Mouse (Mus musculus) intestine, postnatal 0 days (tissue): ENCODE results near the gene Plxdc1. TPM values are rescaled to one million over a fixed set of nuclear protein-coding genes. Genes with fewer than 3 reads are reported as not detected.
A peak's percentile ranks its signal among the peaks of the same experiment; 100 is the strongest.

ENCODE experiments used
- ATAC-seq: fragments of 200-750 bp; cut with Nextera tagmentation; 2 replicates; pipeline ENCODE4 v1.8.0; 2017; ENCODE audit warnings: mild to moderate bottlenecking, moderate TSS enrichment, moderate library complexity
- H3K27ac ChIP-seq: fragments of 300-500 bp; sonication (generic); 2 replicates; pipeline ENCODE4 v1.5.1; 2014; ENCODE audit warnings: mild to moderate bottlenecking, low read depth, low read length, moderate library complexity
- H3K27me3 ChIP-seq: fragments of 300-500 bp; sonication (generic); replicated peaks from 2 replicates; pipeline ENCODE4 v1.6.1; 2014; ENCODE audit warnings: low read length, mixed read lengths; ENCODE audit not compliant: control insufficient read depth, insufficient read depth
- H3K36me3 ChIP-seq: fragments of 300-500 bp; sonication (generic); 2 replicates; pipeline ENCODE4 v1.6.1; 2014; ENCODE audit warnings: mild to moderate bottlenecking, moderate library complexity; ENCODE audit not compliant: control insufficient read depth, insufficient read depth
- H3K4me1 ChIP-seq: fragments of 300-500 bp; sonication (generic); replicated peaks from 2 replicates; pipeline ENCODE4 v1.6.1; 2014; ENCODE audit warnings: antibody characterized with exemption, low read length, mixed read lengths; ENCODE audit not compliant: control insufficient read depth, insufficient read depth
- H3K4me2 ChIP-seq: fragments of 300-500 bp; sonication (generic); replicated peaks from 2 replicates; pipeline ENCODE4 v1.6.1; 2014; ENCODE audit warnings: low read depth, mild to moderate bottlenecking, moderate library complexity
- H3K4me3 ChIP-seq: fragments of 300-500 bp; sonication (generic); 2 replicates; pipeline ENCODE4 v1.5.1; 2014; ENCODE audit warnings: low read depth, low read length
- H3K9ac ChIP-seq: fragments of 300-500 bp; sonication (generic); 2 replicates; pipeline ENCODE4 v1.6.1; 2014; ENCODE audit warnings: mild to moderate bottlenecking, low read depth, low read length
- H3K9me3 ChIP-seq: fragments of 300-500 bp; sonication (generic); 2 replicates; pipeline ENCODE4 v1.6.1; 2016; ENCODE audit warnings: mixed run types; ENCODE audit not compliant: control insufficient read depth
- CTCF ChIP-seq: sonication (generic); IDR thresholded peaks from 2 replicates; pipeline ENCODE4 v1.5.1; 2016; ENCODE audit warnings: low read depth, mild to moderate bottlenecking, control low read depth, antibody characterized with exemption, moderate library complexity
- WGBS: fragments of 180-500 bp; shearing (Covaris S2); extraction: QIAGEN DNeasy Blood & Tissue Kit; methylation state at CpG from one replicate; pipeline ENCODE4 v1.1.7; 2014; 5-methylcytosine and 5-hydroxymethylcytosine counted together
- polyA plus RNA-seq: library from polyadenylated mRNA; unstranded; fragments of >200 nt; fragmentation: Nextera tagmentation; extraction: Ambion mirVana; gene quantifications from 2 replicates; pipeline ENCODE4 v1.2.1, GENCODE M21; 2015

Plxdc1 gene
- polyA plus RNA-seq, 1 experiment from 2014 or later = 0.30 TPM

DNA sequence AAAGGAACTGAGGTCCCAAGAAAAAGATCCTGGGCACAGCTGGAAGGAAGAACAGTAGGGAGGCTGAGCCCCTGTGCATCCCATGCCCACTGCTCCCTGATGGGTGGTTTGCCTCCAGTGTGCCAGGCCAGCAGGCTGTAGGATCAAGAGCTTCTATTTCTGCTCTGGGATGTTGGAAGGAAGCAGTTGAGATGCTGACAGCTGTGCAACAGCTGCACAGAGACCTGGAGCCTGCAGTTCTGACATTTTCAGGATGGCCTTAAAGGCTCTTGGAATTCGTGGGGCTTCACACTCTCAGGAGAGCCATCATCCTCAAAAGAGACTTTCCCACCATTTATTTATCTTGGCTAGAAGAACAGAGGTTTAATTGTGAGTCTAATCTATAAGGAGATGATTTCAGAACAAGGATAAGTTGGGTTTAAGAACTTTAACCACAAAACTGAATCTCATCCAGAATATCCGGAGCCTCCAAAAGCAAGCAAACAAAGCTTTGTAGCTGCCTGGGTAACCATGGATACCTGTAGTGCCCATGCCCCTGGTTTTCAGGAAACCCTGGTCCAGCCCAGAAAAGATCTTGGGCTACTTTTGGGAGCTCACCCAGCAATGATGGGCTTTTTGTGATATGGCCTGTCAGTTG, 48.7 kb downstream of the Plxdc1 start:
- Histone ChIP-seq H3K27me3 (no peaks in the 10 kb centered on the region), H3K9me3 (no peaks in the 10 kb centered on the region), H3K4me2 (no peak overlapping the region), H3K27ac (no peak overlapping the region), H3K4me3 (no peak overlapping the region), H3K9ac (no peak overlapping the region), H3K36me3 (no peaks in the 10 kb centered on the region), H3K4me1 (no peaks in the 10 kb centered on the region)
- WGBS = 37% methylated on average over 2 of the region's 2 CpGs
- no peak for TF ChIP-seq CTCF
- no peak for ATAC-seq

DNA sequence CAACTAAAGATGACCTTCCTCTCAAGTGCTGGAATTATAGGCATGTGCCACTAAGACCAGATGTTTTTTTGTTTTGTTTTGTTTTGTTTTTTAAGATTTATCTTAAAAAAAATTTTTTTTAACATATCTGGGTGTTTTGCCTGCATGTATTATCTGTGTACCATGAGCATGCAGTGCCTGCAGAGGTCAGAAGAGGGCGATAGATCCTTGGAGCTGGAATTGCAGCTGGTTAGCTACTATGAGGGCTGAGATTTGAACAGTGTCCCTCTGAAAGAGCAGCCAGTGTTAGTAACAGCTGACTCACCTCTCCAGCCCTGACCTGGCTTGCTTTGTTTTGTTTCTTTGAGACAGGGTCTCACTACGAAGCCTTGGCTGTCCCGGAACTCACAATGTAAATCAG, 49.5 kb downstream of the Plxdc1 start:
- Histone ChIP-seq H3K27me3 (no peaks in the 10 kb centered on the region), H3K4me3 (no peak overlapping the region), H3K27ac (no peak overlapping the region), H3K4me1 (no peaks in the 10 kb centered on the region), H3K4me2 (no peak overlapping the region), H3K9ac (no peak overlapping the region), H3K36me3 (no peaks in the 10 kb centered on the region), H3K9me3 (no peaks in the 10 kb centered on the region)
- ATAC-seq = no peak
- peak; percentile 83 for TF ChIP-seq CTCF
- 46% methylated on average over 3 of the region's 3 CpGs for WGBS

DNA sequence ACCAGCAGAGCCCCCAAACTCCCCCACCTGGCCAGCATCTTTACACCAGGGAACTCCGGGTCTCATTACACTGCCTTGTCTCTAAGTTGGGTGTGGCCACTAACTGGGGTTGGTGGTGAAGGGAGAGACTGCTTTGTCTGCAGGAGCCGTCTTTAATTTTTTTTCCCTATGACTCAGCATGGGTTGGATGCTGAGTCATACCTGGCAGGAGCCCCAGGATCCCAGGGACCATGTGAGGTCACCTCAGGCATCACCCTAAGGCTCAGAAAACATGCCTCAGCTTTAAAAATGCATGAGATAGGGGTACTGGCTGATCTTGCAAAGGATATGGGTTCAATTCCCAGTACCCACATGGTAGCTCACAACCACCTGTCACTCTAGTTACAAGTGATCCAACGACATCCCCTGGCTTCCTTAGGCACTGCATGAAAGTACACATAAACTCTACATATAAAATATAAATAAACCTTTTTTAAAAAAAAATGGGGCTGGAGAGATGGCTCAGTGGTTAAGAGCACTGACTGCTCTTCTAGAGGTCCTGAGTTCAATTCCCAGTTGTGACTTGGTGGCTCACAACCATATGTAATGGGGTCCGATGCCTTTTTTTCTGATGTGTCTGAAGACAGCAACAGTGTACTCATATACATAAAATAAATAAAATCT, 50.2 kb downstream of the Plxdc1 start:
- Histone ChIP-seq H3K36me3 (no peaks in the 10 kb centered on the region), H3K27me3 (no peaks in the 10 kb centered on the region), H3K4me3 (no peak overlapping the region), H3K9ac (no peak overlapping the region), H3K9me3 (no peaks in the 10 kb centered on the region), H3K4me2 (no peak overlapping the region), H3K27ac (no peak overlapping the region), H3K4me1 (no peaks in the 10 kb centered on the region)
- no peak for TF ChIP-seq CTCF
- ATAC-seq = no peak
- WGBS = 49% methylated on average over 4 of the region's 4 CpGs

DNA sequence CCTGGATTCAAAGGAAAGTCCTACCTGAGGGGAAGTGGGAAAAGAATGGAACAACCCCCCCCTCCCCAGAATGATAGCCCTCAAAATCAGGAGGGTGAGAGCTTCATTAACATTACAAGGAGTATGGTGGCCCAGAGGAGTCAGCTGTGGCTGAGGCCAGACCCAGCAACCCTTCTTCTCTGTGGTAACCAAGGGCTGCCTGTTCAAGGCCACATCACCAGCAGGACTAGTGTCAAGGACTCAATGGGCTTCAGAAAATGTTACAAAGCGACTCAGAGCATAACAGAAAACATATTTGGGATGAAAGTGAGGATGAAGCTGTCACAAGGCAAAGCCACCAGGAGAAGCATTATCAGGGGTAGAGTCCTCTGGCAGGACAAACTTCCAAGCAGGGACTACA, 52.7 kb downstream of the Plxdc1 start:
- H3K4me1 ChIP-seq = no peaks in the 10 kb centered on the region
- 70% methylated on average over 1 of the region's 1 CpGs for WGBS
- no peak overlapping the region for H3K4me3 ChIP-seq
- no peaks in the 10 kb centered on the region for H3K27me3 ChIP-seq
- TF ChIP-seq CTCF = no peak
- no peaks in the 10 kb centered on the region for H3K36me3 ChIP-seq
- no peaks in the 10 kb centered on the region for H3K9me3 ChIP-seq
- no peak overlapping the region for H3K27ac ChIP-seq
- no peak overlapping the region for H3K9ac ChIP-seq
- H3K4me2 ChIP-seq = no peak overlapping the region
- no peak for ATAC-seq

DNA sequence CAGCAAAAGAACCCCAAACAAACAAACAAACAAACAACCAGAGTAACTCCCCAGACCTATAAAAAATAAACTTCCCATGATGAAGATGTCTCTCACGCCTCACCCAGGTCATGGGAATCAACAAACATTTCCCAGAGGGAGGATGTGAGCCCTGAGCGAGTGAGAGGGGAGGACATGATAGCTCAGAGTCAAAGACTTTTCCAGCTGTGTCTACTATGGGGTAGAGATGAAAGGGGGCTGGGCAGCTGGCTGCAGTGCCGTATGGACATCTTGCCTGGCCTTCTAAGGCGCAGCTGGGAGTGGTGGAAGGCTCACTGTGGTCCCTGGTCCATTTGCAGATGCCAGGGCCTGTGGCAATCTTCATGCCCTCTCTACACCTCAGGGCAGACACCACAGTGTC, 57.3 kb downstream of the Plxdc1 start:
- Histone ChIP-seq H3K27me3 (no peaks in the 10 kb centered on the region), H3K4me3 (no peak overlapping the region), H3K9ac (no peak overlapping the region), H3K4me1 (no peaks in the 10 kb centered on the region), H3K36me3 (no peaks in the 10 kb centered on the region), H3K9me3 (no peaks in the 10 kb centered on the region), H3K4me2 (no peak overlapping the region), H3K27ac (no peak overlapping the region)
- WGBS = 65% methylated on average over 4 of the region's 4 CpGs
- no peak for TF ChIP-seq CTCF
- no peak for ATAC-seq

DNA sequence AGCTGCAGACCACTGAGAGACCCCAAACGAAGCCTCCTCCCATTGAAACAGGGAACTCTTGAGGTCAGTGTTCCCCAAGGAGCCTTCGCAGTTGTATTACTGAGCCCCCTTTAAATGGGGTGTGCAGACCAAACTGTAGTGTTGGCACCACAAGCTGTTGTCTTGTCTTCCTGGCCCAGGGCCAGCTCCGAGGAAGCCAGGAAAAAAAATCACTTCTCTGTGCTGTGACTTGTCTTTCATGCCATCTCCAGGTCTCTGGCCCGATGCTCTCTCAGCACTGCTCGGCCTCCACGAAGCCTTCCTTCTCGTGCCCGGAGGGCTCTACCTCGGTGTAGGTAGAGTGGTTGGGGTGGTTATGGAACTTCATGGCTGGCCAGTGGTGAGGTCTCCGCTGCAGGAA, 62.0 kb downstream of the Plxdc1 start:
- H3K4me2 ChIP-seq = no peak overlapping the region
- WGBS = 93% methylated on average over 10 of the region's 10 CpGs
- no peak for TF ChIP-seq CTCF
- H3K9ac ChIP-seq = no peak overlapping the region
- no peaks in the 10 kb centered on the region for H3K36me3 ChIP-seq
- no peak overlapping the region for H3K27ac ChIP-seq
- ATAC-seq = no peak
- no peak overlapping the region for H3K4me3 ChIP-seq
- no peaks in the 10 kb centered on the region for H3K9me3 ChIP-seq
- no peaks in the 10 kb centered on the region for H3K27me3 ChIP-seq
- no peaks in the 10 kb centered on the region for H3K4me1 ChIP-seq
